In genomic region chr3:136871772-136872532, GRCm38 (mm10) we compare ENCODE assay signal across 9 mouse cellular contexts.
DNase-seq lines count a peak whose midpoint lies in the region; ATAC-seq lines count a peak whose summit lies in the region.
"Had no signal": no experiment of that assay in that cellular context is flagged by ENCODE, and none has a peak within 500 bp of the region (broad histone marks: within the 10 kb centered on the region; RNA-seq: fewer than 3 reads in every experiment).

No protein-coding gene starts in this region.

- H3K4me2 ChIP-seq in forebrain, embryonic 11.5 days (ENCODE audit: low read depth, low read length, severe bottlenecking), result no peak overlapping the region
- H3K4me2 ChIP-seq in forebrain, embryonic 14.5 days (ENCODE audit: low read length), result no peak overlapping the region
- H3K4me2 ChIP-seq in kidney, embryonic 15.5 days, result 0 out of 2 replicates have a peak overlapping the region, but pooled peaks have one; percentile 10

- WGBS in forebrain, embryonic 11.5 days, result 87% methylated on average over 14 of the region's 14 CpGs
- 92% methylated on average over 14 of the region's 14 CpGs for WGBS in forebrain, embryonic 10.5 days
- 48% methylated on average over 14 of the region's 14 CpGs for WGBS in forebrain, embryonic 14.5 days
- WGBS in kidney, embryonic 15.5 days, result 29% methylated on average over 14 of the region's 14 CpGs

- no peaks in the 10 kb centered on the region for H3K36me3 ChIP-seq in forebrain, embryonic 11.5 days (ENCODE audit: control insufficient read depth, insufficient read depth, low read length)
- H3K36me3 ChIP-seq in forebrain, embryonic 10.5 days (replicated peaks), result no peaks in the 10 kb centered on the region
- H3K36me3 ChIP-seq in forebrain, embryonic 14.5 days (ENCODE audit: control insufficient read depth, insufficient read depth, low read length), result no peaks in the 10 kb centered on the region
- 0 out of 2 replicates have a peak, but pooled peaks cover 2% of the 10 kb centered on the region for H3K36me3 ChIP-seq in kidney, embryonic 15.5 days

- H3K9me3 ChIP-seq in forebrain, embryonic 11.5 days (ENCODE audit: control insufficient read depth, low read length), result no peaks in the 10 kb centered on the region
- no peaks in the 10 kb centered on the region for H3K9me3 ChIP-seq in forebrain, embryonic 10.5 days
- H3K9me3 ChIP-seq in forebrain, embryonic 14.5 days (replicated peaks; ENCODE audit: control insufficient read depth, low read length), result no peaks in the 10 kb centered on the region
- H3K9me3 ChIP-seq in kidney, embryonic 15.5 days (replicated peaks), result no peaks in the 10 kb centered on the region

- no peak for DNase-seq in forebrain, embryonic 11.5 days (ENCODE audit: low spot score)
- DNase-seq in forebrain, embryonic 10.5 days (ENCODE audit: extremely low spot score, low spot score), result no peak
- peak; percentile 19 for DNase-seq in MN1 (ENCODE audit: low spot score)
- DNase-seq in forebrain, embryonic 14.5 days (ENCODE audit: low spot score), result peak; percentile 53
- DNase-seq in left cerebral cortex, adult 9 months (ENCODE audit: low spot score in 2 of 2), result no peak
- no peak for DNase-seq in cerebellum, adult 9-11 months
- DNase-seq: liver, postnatal 0 days had no signal

- H3K9ac ChIP-seq in forebrain, embryonic 11.5 days (ENCODE audit: low read length), result no peak overlapping the region
- no peak overlapping the region for H3K9ac ChIP-seq in forebrain, embryonic 14.5 days (ENCODE audit: low read length)
- H3K9ac ChIP-seq in kidney, embryonic 15.5 days, result no peak overlapping the region
- H3K9ac ChIP-seq: liver, postnatal 0 days had no signal

- 0 out of 2 replicates have a peak, but pooled peaks have one; percentile 40 for ATAC-seq in forebrain, embryonic 11.5 days (replicated peaks; ENCODE audit: low FRiP score)
- peak; percentile 72 for ATAC-seq in forebrain, embryonic 14.5 days
- peak; percentile 89 for ATAC-seq in kidney, embryonic 15.5 days (replicated peaks; ENCODE audit: low FRiP score)
- no peak for ATAC-seq in CD4-positive, CD25-positive, alpha-beta regulatory T cell, adult 4 months
- ATAC-seq: liver, postnatal 0 days had no signal

- no peak overlapping the region for H3K27ac ChIP-seq in forebrain, embryonic 11.5 days (ENCODE audit: low read depth, low read length)
- H3K27ac ChIP-seq in forebrain, embryonic 10.5 days, result no peak overlapping the region
- no peak overlapping the region for H3K27ac ChIP-seq in forebrain, embryonic 14.5 days (ENCODE audit: low read depth, low read length)
- no peak overlapping the region for H3K27ac ChIP-seq in kidney, embryonic 15.5 days

- H3K4me3 ChIP-seq in forebrain, embryonic 11.5 days (ENCODE audit: low read depth, low read length), result no peak overlapping the region
- H3K4me3 ChIP-seq in forebrain, embryonic 10.5 days, result no peak overlapping the region
- no peak overlapping the region for H3K4me3 ChIP-seq in forebrain, embryonic 14.5 days (ENCODE audit: low read depth, low read length)
- no peak overlapping the region for H3K4me3 ChIP-seq in kidney, embryonic 15.5 days (replicated peaks)

- H3K27me3 ChIP-seq in forebrain, embryonic 11.5 days (ENCODE audit: control insufficient read depth, insufficient read depth, low read length), result no peaks in the 10 kb centered on the region
- no peaks in the 10 kb centered on the region for H3K27me3 ChIP-seq in forebrain, embryonic 10.5 days (ENCODE audit: poor library complexity, severe bottlenecking)
- no peaks in the 10 kb centered on the region for H3K27me3 ChIP-seq in forebrain, embryonic 14.5 days (replicated peaks; ENCODE audit: control insufficient read depth, insufficient read depth, low read length)
- H3K27me3 ChIP-seq in kidney, embryonic 15.5 days, result no peaks in the 10 kb centered on the region

- peaks cover 5% of the 10 kb centered on the region; the same call in 1 of the 2 replicates for H3K4me1 ChIP-seq in forebrain, embryonic 11.5 days (replicated peaks; ENCODE audit: control insufficient read depth, insufficient read depth, low read length)
- peaks cover 23% of the 10 kb centered on the region; the same call in 1 of the 2 replicates for H3K4me1 ChIP-seq in forebrain, embryonic 10.5 days
- peaks cover 24% of the 10 kb centered on the region for H3K4me1 ChIP-seq in forebrain, embryonic 14.5 days (ENCODE audit: control insufficient read depth, insufficient read depth, low read length)
- H3K4me1 ChIP-seq in kidney, embryonic 15.5 days, result peaks cover 15% of the 10 kb centered on the region

Comparison
In these comparisons a context has a peak if more than half of its experiments do, and no peak if none do; other contexts are left out.
1. DNase-seq: peak in MN1 (single experiment) and forebrain, embryonic 14.5 days (single experiment); none in forebrain, embryonic 11.5 days (single experiment), forebrain, embryonic 10.5 days (single experiment), left cerebral cortex, adult 9 months (0 of 2) and cerebellum, adult 9-11 months (single experiment).